Mouse (Mus musculus) small intestine, adult 2 months (tissue): Measurements from ENCODE around the gene Ldlr. TPM values are rescaled to one million over a fixed set of nuclear protein-coding genes. Genes with fewer than 3 reads are reported as not detected.
A peak's percentile ranks its signal among the peaks of the same experiment; 100 is the strongest.

Source experiments
- H3K27ac ChIP-seq: fragments of 200-500 bp; 2 replicates; pipeline ENCODE4 v1.5.1; 2012; ENCODE audit warnings: low read depth, low read length, control low read depth, inconsistent platforms; ENCODE audit not compliant: insufficient read depth
- H3K27me3 ChIP-seq: fragments of 200-500 bp; 2 replicates; pipeline ENCODE4 v1.6.1; 2012; ENCODE audit warnings: mild to moderate bottlenecking, moderate library complexity, low read length, inconsistent platforms; ENCODE audit not compliant: control insufficient read depth, insufficient read depth
- H3K36me3 ChIP-seq: fragments of 200-500 bp; 2 replicates; pipeline ENCODE4 v1.6.1; 2012; ENCODE audit warnings: mild to moderate bottlenecking, low read length, control low read depth, inconsistent platforms; ENCODE audit not compliant: control insufficient read depth, insufficient read depth
- H3K4me1 ChIP-seq: fragments of 200-500 bp; 2 replicates; pipeline ENCODE4 v1.6.1; 2012; ENCODE audit warnings: low read length, inconsistent platforms, mixed read lengths; ENCODE audit not compliant: control insufficient read depth, insufficient read depth, insufficient read length
- H3K4me3 ChIP-seq: fragments of 200-500 bp; 2 replicates; pipeline ENCODE4 v1.5.1; 2012; ENCODE audit warnings: low read depth, mild to moderate bottlenecking, control low read depth, inconsistent platforms, low read length, moderate library complexity
- CTCF ChIP-seq: fragments of 200-500 bp; IDR thresholded peaks from 2 replicates; pipeline ENCODE4 v1.5.1; 2012; ENCODE audit warnings: low read depth, mild to moderate bottlenecking, control low read depth, inconsistent platforms, low read length, moderate library complexity, mixed read lengths; ENCODE audit not compliant: insufficient replicate concordance, insufficient read length; ENCODE audit errors: extremely low read depth
- POLR2A ChIP-seq: fragments of 200-500 bp; IDR thresholded peaks from 2 replicates; pipeline ENCODE4 v1.6.1; 2012; ENCODE audit warnings: low read depth, mild to moderate bottlenecking, control low read depth, inconsistent platforms, low read length, moderate library complexity
- WGBS: fragments of 180-500 bp; shearing (Covaris S2); methylation state at CpG from one replicate; pipeline ENCODE4 v1.1.7; 2018; 5-methylcytosine and 5-hydroxymethylcytosine counted together
- polyA plus RNA-seq: library from polyadenylated mRNA; depleted of rRNA; stranded (reverse); fragments of >200 nt; gene quantifications from 2 replicates; pipeline ENCODE4 v1.2.3, GENCODE M21; 2012

Ldlr gene
- polyA plus RNA-seq, 1 experiment, result 58.9 TPM

- Histone ChIP-seq H3K4me3 (no peak overlapping the region), H3K27me3 (no peaks in the 10 kb centered on the region), H3K36me3 (peaks cover 9% of the 10 kb centered on the region), H3K27ac (no peak overlapping the region), H3K4me1 (peaks cover 19% of the 10 kb centered on the region)
- no peak for TF ChIP-seq POLR2A
- TF ChIP-seq CTCF, result no peak
- 72% methylated on average over 13 of the region's 13 CpGs for WGBS
These were observed 31.4 kb downstream of the Ldlr start for GRCm38 (mm10) chr9:21754516-21755321.

- no peaks in the 10 kb centered on the region for H3K27me3 ChIP-seq
- TF ChIP-seq POLR2A (no peak), CTCF (no peak)
- H3K4me3 ChIP-seq, result peak overlapping the region; percentile 29
- no peak overlapping the region for H3K27ac ChIP-seq
- peaks cover 9% of the 10 kb centered on the region for H3K4me1 ChIP-seq
- H3K36me3 ChIP-seq, result no peaks in the 10 kb centered on the region
- WGBS, result 51% methylated on average over 14 of the region's 14 CpGs
These were observed 35.6 kb downstream of the Ldlr start for GRCm38 (mm10) chr9:21758576-21759529.

- 1% methylated on average over 20 of the region's 20 CpGs for WGBS
- no peaks in the 10 kb centered on the region for H3K36me3 ChIP-seq
- no peaks in the 10 kb centered on the region for H3K27me3 ChIP-seq
- no peak overlapping the region for H3K27ac ChIP-seq
- no peak for TF ChIP-seq POLR2A
- no peak for TF ChIP-seq CTCF
- H3K4me3 ChIP-seq, result peak overlapping the region; percentile 73
- H3K4me1 ChIP-seq, result 0 out of 2 replicates have a peak, but pooled peaks cover 6% of the 10 kb centered on the region
These were observed 36.4 kb downstream of the Ldlr start for GRCm38 (mm10) chr9:21759718-21760117.

GRCm38 (mm10) chr9:21760155-21761088 lies 37.1 kb downstream of the Ldlr start, which contains the start of gene Spc24:
Spc24 (minus strand) TSS chr9:21760303.
- H3K27ac ChIP-seq, result 0 out of 2 replicates have a peak within 1 kb of the TSS, but pooled peaks have one; percentile 2

GRCm38 (mm10) chr9:21762135-21762534 lies 38.9 kb downstream of the Ldlr start:
- Histone ChIP-seq H3K4me1 (0 out of 2 replicates have a peak, but pooled peaks cover 6% of the 10 kb centered on the region), H3K4me3 (no peak overlapping the region), H3K27ac (no peak overlapping the region), H3K36me3 (no peaks in the 10 kb centered on the region), H3K27me3 (no peaks in the 10 kb centered on the region)
- no peak for TF ChIP-seq CTCF

More at GRCm38 (mm10) chr9:21760155-21761088, 37.1 kb downstream of the Ldlr start, which contains the start of gene Spc24:
- TF ChIP-seq CTCF, result no peak
- H3K4me3 ChIP-seq, result peak within 1 kb of the TSS; percentile 73
- no peaks in the 10 kb centered on the region for H3K36me3 ChIP-seq
- WGBS, result under 1% methylated on average over 53 of the region's 54 CpGs
- H3K27me3 ChIP-seq, result no peaks in the 10 kb centered on the region
- H3K4me1 ChIP-seq, result 0 out of 2 replicates have a peak, but pooled peaks cover 6% of the 10 kb centered on the region

- TF ChIP-seq CTCF (no peak), POLR2A (no peak)
- Histone ChIP-seq H3K4me3 (no peak overlapping the region), H3K4me1 (peaks cover 13% of the 10 kb centered on the region), H3K27ac (no peak overlapping the region), H3K27me3 (no peaks in the 10 kb centered on the region), H3K36me3 (0 out of 2 replicates have a peak, but pooled peaks cover 2% of the 10 kb centered on the region)
- 88% methylated on average over 6 of the region's 6 CpGs for WGBS
These were observed 41.1 kb downstream of the Ldlr start for GRCm38 (mm10) chr9:21764084-21764999.
